Mouse (Mus musculus) layer of hippocampus, adult 9-11 months (tissue): Measurements from ENCODE around the gene Acss1.

Experiments
- DNase-seq: peaks from one replicate; pipeline ENCODE4 v3.0.0; 2022

Gene Acss1

GRCm38 (mm10) chr2:150665534-150666451 lies 2.5 kb downstream of the Acss1 start:
- no peak for DNase-seq

- no peak for DNase-seq
Observed at GRCm38 (mm10) chr2:150665006-150665405, 3.3 kb downstream of the Acss1 start.

GRCm38 (mm10) chr2:150664152-150664920 lies 4.0 kb downstream of the Acss1 start:
- DNase-seq = no peak

GRCm38 (mm10) chr2:150663255-150663654 lies 5.0 kb downstream of the Acss1 start:
- DNase-seq = peak; percentile 76

GRCm38 (mm10) chr2:150662007-150662406 lies 6.3 kb downstream of the Acss1 start:
- DNase-seq = no peak

- DNase-seq = no peak
Observed at GRCm38 (mm10) chr2:150660668-150661451, 7.4 kb downstream of the Acss1 start.

GRCm38 (mm10) chr2:150660049-150660448 lies 8.3 kb downstream of the Acss1 start:
- no peak for DNase-seq

- DNase-seq = no peak
Observed at GRCm38 (mm10) chr2:150656975-150657768, 11.1 kb downstream of the Acss1 start.

- no peak for DNase-seq
Observed at GRCm38 (mm10) chr2:150656112-150656511, 12.2 kb downstream of the Acss1 start.

GRCm38 (mm10) chr2:150655290-150655689 lies 13.0 kb downstream of the Acss1 start:
- DNase-seq = no peak

- DNase-seq = no peak
Observed at GRCm38 (mm10) chr2:150654814-150655213, 13.5 kb downstream of the Acss1 start.

GRCm38 (mm10) chr2:150651366-150651765 lies 16.9 kb downstream of the Acss1 start:
- no peak for DNase-seq

GRCm38 (mm10) chr2:150650511-150651074 lies 17.7 kb downstream of the Acss1 start:
- no peak for DNase-seq

- DNase-seq = no peak
Observed at GRCm38 (mm10) chr2:150648300-150648895, 19.9 kb downstream of the Acss1 start.

- DNase-seq = no peak
Observed at GRCm38 (mm10) chr2:150647681-150648299, 20.5 kb downstream of the Acss1 start.

- no peak for DNase-seq
Observed at GRCm38 (mm10) chr2:150646411-150647121, 21.7 kb downstream of the Acss1 start.

- DNase-seq = no peak
Observed at GRCm38 (mm10) chr2:150645225-150645624, 23.1 kb downstream of the Acss1 start.

GRCm38 (mm10) chr2:150643726-150644415 lies 24.4 kb downstream of the Acss1 start:
- peak; percentile 88 for DNase-seq

- no peak for DNase-seq
Observed at GRCm38 (mm10) chr2:150643166-150643565, 25.1 kb downstream of the Acss1 start.

GRCm38 (mm10) chr2:150638370-150638733 lies 29.9 kb downstream of the Acss1 start:
- no peak for DNase-seq
